Mouse (Mus musculus) urinary bladder, postnatal 14 days (tissue): ENCODE results near the gene Gfod2.

Experiments used
- DNase-seq: peaks from one replicate; pipeline ENCODE4 v3.0.0; 2021; ENCODE audit warnings: low spot score

The Gfod2 gene

DNA sequence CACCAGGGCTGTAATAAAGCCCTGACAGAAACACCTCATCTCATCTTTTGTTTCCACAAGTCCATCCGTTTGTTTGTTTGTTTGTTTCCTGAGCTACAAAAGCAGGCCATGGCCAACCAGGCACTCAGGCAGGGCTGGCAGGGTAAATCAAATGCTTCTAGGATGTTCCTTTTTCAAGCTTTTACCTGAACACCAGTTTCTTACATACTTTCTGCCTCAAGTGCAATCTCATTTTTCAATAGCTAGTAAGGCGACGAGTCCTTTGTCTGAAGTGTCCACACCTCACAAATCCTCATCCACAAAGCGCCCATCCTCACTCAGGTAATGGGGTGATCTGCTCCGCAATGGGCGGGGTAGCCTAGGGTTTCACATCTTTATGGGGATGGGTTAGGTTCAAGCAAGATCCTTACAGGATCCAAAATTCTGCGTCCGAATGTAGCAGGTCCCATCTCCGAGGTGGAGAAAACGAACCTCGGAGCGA is 628 bp downstream of the Gfod2 start:
- DNase-seq, result no peak

DNA sequence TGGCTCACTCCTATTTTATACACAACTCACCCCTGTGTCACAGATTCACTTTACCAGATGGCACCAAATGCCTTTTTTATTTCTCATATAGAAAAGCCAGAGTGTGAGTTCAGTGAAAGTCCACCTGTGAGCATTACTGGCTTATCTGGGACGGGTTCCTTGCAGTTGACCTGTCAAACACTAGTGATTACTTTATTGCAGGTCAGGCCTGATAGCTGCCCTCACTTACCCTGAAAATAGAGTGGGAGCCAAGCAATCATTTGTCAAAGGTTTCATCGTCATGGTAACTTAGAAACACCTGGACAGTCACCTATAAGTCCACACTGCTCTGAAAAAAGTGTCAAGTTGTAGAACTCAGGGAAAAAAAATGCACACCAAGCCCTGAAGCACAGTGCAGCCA is 3.8 kb downstream of the Gfod2 start:
- DNase-seq, result no peak

DNA sequence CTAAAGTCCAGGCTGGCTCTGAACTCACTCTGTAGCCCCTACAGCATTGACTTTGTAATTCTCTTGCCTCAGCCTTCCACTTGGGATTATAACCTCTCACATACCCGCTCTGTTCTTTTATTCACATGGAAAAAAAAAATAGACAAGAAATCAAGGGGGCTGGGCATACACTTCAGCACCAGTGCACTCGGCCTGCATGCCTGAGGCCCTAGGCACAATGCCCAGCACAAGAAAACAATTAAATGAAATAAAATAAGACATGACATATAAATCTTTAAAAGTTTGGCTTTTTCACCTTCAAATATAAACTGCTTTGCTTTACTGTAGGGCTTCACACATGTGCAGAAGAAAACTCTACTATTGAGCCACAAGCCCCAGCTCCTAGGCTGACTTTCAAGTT is 4.5 kb downstream of the Gfod2 start:
- DNase-seq, result no peak

DNA sequence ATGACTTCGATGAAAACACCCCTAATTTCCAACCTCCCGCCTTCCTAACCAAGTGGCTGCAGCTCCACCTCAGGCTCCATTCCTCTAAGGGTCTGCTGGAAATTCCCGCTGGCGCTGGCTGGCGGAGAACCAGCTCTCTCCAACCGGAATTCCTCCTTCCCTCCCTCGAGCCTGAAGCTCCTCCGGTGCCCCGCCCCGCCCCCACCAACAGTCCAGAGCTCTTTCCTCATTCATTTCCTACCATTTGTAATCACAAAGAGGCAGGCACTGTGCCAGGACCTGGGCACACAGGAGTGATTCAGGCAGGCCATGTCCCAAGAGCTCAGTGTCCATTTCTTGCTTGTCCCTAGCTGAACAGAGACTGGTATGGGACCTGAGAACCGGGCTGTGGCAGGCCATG is 7.9 kb downstream of the Gfod2 start:
- peak; percentile 81 for DNase-seq

DNA sequence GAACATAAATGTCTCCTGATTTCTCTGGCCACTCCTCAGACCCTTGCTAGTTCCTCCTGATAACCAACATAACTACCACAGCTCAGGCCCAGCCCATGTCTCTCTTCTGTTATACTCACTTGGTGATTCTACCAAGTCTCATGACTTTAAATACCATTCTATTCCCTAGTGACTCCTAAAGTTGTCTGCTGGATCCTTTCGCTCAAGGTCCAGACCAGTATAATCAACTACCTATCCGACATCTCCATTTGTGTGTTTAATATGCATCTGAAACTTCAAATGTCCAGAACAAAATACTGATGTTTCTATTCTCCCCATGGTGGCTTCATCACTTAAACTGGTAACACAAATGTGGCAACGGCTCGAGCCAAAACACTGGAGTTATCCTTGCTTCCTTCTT is 15.2 kb downstream of the Gfod2 start:
- DNase-seq, result no peak

DNA sequence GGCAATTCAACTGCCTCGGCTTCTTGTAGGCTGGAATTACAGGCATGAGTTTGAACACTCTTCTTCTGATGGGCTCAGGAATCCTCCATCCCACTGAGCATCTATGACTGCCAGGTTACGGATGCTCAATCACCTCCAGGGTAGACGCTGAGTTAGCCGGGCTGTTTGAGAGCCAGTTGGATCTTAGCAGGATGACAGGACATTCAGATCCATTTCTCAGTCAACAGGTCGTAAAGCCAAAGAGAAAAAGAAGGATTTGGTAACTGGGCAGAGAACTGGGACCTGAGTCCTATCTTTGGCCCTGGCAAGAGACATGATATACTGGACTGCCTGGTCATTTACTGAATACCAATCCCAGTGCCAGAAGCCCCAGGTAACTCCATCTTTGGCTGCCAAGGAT is 19.2 kb downstream of the Gfod2 start:
- no peak for DNase-seq

DNA sequence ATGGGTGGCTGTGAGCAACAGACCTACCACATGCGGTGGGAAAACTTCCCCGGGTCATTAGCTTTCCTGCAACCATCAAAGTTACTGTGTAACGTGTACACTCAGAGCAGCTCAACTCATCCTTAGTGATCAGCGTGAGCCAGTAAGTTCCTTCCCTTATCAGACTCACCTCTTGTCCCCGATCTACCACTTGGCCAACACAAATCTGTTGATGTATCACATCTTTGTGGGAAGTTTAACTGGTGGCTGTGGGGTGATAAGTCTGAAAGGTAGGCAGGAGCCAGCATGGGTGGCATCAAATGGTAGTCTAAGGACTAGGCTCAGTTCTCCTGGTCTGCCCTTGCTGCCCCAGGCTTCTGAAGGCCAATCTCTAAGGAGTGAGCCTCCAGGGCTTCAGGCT is 26.3 kb downstream of the Gfod2 start:
- DNase-seq, result no peak

DNA sequence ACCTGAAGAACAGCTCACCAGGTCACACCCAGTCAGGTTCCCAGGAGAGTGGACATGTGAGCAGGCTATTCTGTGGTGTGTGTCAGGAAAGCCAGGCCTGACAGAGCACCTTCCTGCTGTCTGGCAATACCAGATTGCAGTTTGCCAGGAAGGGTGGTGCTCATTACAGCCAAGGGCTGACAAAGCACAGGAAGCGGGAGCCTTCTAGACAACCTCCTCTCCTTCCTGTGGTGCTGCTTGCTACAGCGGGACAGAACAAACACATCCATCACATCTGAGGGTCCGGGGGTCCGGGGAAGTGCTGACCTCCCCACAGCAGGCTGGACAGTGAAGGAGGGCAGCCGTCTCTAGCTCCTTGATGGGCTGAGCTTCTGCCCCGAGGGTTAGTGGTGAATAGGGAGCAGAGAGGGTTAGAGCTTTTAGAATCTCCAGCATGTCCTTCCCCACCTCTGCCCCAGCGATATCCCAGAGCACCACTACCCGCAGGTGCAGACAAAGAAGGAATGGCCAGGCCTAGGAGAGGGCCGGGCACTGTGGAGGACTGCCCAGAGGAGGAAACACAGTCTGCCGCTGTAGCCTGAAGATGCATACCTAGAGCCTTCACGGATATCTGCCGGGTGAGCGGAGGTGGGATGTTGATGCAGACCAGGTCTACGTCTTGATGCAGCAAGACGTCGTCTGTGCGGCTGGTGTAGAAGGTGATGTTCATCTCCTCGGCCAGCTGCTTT is 30.9 kb downstream of the Gfod2 start:
- no peak for DNase-seq

DNA sequence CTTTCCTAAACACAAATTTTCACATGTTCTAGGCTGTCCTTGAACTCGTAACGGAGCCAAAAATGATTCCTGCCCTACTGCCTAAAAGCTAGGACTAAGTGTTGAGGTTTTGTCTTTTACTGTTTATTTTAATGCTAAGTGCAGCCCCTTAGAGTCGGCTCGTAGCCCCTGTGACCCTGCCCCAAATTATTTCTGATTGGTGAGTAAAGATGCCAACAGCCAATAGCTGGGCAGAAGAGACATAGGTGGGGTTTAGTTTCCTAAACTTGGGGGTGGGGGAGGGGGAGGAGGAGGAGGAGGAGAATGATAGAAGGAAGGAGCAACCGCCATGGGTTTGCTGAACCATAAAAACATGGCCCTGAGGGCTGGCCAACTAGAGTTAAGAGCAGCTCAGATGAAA is 32.7 kb downstream of the Gfod2 start:
- no peak for DNase-seq

DNA sequence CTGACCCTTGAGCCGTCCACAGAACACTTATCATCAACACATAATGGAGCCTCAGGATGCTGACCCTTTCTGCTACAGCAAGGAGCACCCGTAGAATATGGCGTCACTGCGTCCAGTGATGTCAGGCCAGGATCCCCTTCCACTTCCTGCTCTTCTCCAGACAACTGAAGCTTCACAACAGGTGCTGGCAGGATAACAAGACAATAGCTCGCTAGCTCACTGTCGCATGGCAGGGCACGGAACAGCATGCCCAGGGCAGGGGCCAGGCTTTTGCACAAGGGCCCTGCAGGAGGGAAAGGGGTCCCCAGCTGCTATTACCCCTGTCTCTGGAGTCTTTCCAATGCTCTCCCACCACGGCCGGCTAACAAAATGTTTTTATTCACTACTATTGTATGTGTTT is 35.6 kb downstream of the Gfod2 start:
- DNase-seq, result no peak

DNA sequence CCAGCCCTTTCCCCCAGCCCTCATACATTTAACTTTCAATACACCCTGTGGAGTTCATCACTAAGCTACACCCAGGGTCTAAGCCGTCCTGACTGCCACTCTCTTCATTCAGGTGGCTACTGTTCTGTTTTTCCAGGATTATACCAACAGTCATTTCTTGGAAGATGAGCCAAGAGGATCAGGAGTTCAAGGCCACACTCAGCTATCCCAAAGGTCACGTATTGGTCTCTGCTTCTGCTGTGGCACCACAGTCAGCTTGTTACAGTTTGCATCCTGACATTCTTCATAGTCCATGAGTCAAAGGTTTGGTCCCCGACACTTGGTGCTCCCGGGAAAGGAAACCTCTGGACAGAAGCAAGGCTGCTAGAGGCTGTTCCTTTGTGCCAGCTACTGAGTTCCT is 38.8 kb downstream of the Gfod2 start:
- DNase-seq, result no peak

DNA sequence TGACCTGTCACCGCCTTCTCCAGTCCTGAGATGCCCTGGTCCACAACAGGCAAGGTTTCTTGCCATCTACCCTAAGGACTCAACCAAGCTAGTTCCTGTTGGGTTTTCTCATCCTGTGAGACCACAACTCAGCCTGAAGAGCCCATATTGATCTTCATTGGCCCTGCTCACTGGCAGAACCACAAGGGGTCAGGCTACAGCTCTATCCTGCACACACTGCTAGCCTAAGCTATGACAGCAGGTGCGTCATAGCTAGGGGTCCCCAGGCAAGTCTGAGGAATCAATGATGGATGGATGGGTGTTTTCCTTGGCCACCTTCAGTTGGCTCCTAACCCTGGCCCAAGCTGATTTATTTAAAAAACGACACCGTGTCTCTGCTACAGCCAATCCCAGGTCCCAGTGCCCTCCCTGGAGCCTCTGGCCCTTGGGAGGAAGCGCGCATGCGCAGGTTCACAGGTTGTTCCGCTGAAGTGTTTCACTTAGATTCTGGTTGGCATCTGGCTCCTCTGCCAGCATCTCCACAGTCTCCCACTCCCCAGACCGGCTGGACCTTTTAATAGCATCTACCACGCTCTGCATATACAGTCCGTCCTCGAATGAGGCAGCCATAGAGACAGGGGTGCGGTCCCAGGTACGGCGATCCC is 42.0 kb downstream of the Gfod2 start:
- DNase-seq, result no peak

DNA sequence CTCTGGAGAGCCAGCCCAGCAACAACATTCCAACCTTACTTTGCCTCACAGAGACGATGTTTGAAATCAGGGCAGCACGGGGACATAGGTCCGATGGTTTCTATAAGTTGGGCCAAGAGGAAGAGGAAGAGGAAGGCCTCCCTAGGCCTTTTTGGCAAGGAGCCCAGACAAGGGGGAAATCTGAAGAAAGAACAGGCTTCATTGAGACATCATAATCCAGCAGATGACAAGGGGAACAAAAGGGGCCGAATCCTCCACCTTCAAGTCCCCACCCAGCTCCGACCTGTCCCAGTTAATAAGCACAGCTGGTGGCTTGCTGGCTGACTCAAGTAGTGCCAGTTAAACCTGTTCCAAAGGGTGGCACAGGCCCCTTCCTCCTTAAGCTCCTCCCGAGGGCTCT is 43.4 kb downstream of the Gfod2 start:
- DNase-seq, result no peak

DNA sequence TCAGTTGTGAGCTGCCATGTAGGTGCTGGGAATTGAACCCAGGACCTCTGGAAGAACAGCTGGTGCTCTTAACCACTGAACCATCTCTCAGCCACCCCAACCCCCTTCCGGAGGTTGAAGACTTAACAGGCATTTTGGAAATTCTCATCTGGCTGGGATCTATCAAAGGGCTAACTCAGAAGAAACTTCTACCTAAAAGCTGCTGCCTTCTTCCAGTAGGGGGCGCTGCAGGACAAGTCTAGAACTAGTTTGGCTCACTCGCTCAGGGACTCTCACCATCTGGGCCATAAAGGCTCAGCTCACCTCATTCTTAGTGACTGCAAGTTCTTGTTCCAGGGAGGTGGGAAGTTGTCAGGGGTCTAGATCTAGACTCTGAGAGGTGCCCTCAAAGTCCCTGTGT is 44.3 kb downstream of the Gfod2 start:
- peak; percentile 90 for DNase-seq

DNA sequence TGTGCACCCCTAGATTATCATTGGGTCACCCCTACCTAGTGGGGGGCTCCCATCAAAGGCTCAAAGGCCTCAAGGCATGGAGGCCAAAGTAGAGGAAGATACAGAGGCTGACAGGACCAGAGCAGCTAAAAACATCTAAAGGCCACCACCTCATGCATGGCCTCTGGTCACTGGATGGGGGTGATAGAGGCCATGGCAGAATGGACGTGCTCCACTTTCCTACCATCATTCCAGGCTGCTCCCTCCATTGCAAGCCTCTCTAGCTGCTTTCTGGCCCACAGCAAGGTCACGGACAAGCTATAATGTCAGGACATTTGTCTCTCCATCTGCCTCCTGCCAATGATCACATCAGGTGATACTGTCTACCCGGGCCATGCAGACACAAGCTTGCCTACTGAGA is 46.2 kb downstream of the Gfod2 start:
- no peak for DNase-seq

DNA sequence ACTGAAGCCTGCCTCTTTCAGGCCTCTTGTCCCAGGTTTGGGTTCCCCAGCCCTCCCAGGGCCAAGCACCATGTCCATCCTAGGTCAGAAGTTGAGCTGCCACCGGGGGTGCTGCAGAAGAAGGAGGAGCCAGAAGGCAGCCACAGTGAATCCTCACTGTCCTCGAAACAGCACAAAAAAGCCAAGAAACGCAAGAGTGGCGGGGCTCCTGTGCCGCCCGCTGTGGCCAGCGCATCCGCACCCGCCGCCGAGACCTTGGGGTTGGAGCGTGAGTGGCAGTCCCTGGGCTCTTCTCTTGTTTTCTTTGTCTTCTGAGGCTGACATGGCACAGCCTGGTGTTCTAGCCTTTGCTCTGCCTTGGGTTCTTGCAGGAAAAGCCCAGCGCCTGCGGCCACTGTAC is 49.1 kb downstream of the Gfod2 start:
- DNase-seq, result no peak

DNA sequence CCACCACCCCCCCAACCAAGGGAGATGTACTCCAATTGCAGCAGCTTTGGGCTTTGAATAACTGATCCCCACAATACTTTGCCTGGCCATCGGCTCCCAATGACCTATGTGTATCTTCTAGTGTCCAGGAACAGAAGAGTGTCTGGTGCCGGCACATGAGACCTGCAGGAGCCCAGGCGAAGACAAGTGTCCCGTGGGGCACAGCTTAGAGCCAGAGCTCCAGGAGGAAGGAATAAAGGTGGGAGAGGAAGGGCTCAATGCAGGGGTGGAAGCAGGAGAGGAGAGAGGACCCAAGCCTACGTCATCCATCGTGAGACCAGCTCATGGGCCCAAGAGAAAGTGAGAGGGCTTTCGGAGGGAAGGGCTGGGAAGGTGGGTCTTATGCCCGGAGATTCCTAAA is 49.8 kb downstream of the Gfod2 start:
- no peak for DNase-seq

DNA sequence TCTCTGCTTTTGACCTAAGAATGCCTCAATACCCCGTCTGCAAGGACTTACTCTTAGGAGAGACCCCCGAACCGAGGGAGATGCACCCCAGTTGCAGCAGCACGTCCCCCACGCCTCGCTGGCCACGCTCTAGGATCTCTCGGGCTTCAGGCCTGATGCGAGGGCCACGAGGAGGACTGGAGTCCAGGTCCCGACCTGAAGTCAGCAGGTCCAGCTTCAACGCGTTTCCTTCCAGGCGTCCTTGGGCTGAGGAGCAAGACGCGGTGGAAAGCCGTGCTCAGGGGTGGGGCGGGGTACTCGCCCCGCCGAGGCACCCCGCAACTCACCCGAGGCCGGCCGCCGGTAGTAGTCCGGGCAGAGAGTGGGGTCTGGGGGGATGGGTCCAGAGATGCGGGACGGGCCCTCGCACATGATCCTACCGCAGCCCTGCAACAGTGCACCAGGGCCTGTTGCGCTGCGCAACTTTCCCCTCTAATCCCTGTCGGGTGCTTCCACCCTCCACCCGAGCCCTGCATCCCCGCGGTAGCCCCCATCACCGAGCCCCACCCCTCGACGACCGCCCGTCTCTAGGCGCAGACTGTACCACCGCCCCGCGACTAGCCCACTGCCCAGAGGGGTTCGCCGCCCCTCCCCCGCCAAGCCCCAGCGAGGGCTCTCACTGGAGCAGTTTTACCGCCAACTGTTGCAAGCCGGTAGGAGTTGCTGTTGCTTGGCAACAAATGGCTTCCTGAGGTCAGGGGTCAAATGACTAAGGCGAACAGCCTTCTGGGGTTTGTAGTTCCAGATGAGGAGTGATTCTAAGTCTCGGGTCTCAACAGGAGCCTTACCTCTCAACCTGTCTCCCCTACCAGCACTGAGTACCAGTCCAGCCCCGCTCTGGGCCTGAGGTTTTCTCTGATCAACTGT is 50.7 kb downstream of the Gfod2 start, which contains the start of the genes 4933405L10Rik and Enkd1:
4933405L10Rik (plus strand) TSS at position 158 of the 906 bp plus-strand sequence.
Enkd1 (minus strand) TSS at position 713 of the 906 bp plus-strand sequence.
- DNase-seq, result peak; percentile 85

DNA sequence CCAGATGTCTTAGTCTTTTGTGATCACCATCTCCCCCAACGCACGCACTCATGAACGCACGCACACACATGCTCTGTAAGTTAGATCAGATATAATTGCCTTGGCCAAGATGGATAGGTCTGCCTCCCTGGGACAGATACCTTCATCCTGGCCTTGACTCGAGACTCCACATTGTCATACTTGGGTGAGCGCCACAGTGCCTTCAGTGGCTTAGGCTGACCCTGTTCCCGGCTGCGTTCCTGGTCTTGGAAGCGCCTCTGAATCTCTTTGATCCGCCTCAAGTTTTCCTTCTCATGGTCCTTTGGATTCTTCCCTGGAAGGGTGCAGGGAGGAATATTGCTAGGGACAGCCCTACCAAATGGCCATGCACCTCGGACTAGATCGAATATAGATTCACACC is 52.0 kb downstream of the Gfod2 start:
- DNase-seq, result no peak

DNA sequence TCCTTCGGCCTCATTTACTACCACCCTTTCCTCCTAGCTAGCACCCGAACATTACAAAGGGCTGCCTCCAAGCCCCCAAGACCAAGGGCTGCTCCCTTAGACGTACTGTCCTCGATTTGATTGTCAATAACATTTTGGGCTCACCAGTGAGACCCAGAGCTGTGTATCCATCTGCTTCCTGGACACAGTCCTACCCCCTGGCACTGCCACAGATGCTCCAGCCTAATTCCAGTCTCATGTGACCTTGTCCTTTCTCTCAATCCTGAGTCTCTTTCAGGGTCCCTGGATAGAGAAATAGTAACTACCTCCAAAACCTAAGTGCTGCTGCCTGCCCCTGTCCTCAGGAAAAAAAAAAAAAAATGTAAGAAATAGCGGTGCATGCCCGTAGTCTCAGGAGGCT is 53.5 kb downstream of the Gfod2 start:
- no peak for DNase-seq

DNA sequence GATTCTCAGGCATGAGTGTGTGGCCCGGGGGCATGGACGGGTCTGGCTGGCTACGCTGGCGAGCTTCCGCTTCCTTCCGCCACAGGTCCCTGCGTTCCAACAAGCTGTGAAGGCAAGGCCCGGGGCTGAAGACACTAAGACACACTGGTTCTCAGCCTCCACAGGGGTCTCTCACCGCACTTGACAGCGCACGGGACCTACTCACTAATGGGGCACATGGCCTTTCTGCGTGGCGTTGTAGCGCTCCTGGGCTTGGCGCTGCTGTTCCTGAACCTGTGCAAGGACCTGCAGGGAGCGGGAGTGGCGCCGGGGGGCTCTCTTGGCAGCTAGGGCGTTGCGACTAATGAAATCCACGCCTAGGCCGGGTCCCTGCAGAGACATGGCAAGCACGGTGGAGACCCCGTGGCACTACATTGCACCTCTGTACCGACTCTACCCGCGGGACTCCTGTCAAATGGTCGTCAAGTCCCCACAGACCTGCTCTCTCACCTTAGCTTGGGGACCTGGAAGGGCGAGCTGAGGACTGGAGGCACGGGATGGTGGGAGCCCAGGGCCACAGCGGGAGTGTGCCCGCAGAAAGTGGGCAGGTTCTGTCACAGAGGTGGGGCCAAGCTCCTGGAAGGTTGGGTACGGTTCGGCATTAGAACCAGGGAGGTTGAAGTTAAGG is 54.2 kb downstream of the Gfod2 start:
- DNase-seq, result no peak

DNA sequence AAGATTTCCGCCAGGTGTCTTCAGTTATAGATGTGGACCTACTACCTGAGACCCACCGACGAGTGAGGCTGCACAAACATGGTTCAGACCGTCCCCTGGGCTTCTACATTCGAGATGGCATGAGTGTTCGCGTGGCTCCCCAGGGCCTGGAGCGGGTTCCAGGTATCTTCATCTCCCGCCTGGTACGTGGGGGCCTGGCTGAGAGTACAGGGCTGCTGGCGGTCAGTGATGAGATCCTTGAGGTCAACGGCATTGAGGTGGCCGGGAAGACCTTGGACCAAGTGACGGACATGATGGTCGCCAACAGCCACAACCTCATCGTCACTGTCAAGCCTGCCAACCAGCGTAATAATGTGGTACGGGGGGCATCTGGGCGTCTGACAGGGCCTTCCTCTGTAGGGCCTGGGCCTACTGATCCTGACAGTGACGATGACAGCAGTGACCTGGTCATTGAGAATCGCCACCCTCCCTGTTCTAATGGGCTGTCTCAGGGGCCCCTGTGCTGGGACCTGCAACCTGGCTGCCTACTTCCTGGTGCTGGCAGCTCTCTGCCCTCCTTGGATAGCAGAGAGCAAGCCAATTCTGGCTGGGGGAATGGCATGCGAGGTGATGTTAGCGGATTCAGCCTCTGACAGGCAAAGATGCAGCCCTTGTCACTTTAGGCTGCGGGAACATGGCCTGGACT is 55.6 kb downstream of the Gfod2 start:
- no peak for DNase-seq
